Mouse (Mus musculus) embryonic facial prominence, embryonic 13.5 days (tissue): ENCODE measurements around the gene Spty2d1. TPM values are rescaled to one million over a fixed set of nuclear protein-coding genes. Genes with fewer than 3 reads are reported as not detected.

Source experiments
- ATAC-seq: fragments of 200-750 bp; cut with Nextera tagmentation; 2 replicates; pipeline ENCODE4 v1.8.0; 2017; ENCODE audit warnings: low read depth; ENCODE audit not compliant: insufficient number of reproducible peaks, insufficient read depth, low FRiP score, low TSS enrichment
- H3K27ac ChIP-seq: fragments of 300-500 bp; sonication (generic); 2 replicates; pipeline ENCODE4 v1.5.1; 2015; ENCODE audit warnings: moderate library complexity, mild to moderate bottlenecking, inconsistent platforms
- H3K27me3 ChIP-seq: fragments of 300-500 bp; sonication (generic); 2 replicates; pipeline ENCODE4 v1.6.1; 2015; ENCODE audit warnings: mild to moderate bottlenecking, inconsistent platforms
- H3K36me3 ChIP-seq: fragments of 300-500 bp; sonication (generic); 2 replicates; pipeline ENCODE4 v1.6.1; 2015; ENCODE audit warnings: mild to moderate bottlenecking, inconsistent platforms
- H3K4me1 ChIP-seq: fragments of 300-500 bp; sonication (generic); 2 replicates; pipeline ENCODE4 v1.6.1; 2015; ENCODE audit warnings: inconsistent platforms
- H3K4me2 ChIP-seq: fragments of 300-500 bp; sonication (generic); 2 replicates; pipeline ENCODE4 v1.6.1; 2015; ENCODE audit warnings: moderate library complexity, mild to moderate bottlenecking, inconsistent platforms
- H3K4me3 ChIP-seq: fragments of 300-500 bp; sonication (generic); 2 replicates; pipeline ENCODE4 v1.5.1; 2015; ENCODE audit warnings: mild to moderate bottlenecking, inconsistent platforms
- H3K9ac ChIP-seq: fragments of 300-500 bp; sonication (generic); 2 replicates; pipeline ENCODE4 v1.6.1; 2015; ENCODE audit warnings: mild to moderate bottlenecking, inconsistent platforms
- H3K9me3 ChIP-seq: fragments of 300-500 bp; sonication (generic); 2 replicates; pipeline ENCODE4 v1.6.1; 2016; ENCODE audit warnings: inconsistent platforms
- WGBS: fragments of 180-500 bp; shearing (Covaris S2); methylation state at CpG from one replicate; pipeline ENCODE4 v1.1.7; 2015; ENCODE audit warnings: mixed read lengths; 5-methylcytosine and 5-hydroxymethylcytosine counted together
- polyA plus RNA-seq: library from polyadenylated mRNA; unstranded; fragments of >200 nt; fragmentation: Nextera tagmentation; extraction: Ambion mirVana; gene quantifications from 2 replicates; pipeline ENCODE4 v1.2.1, GENCODE M21; 2015

Spty2d1 gene
- polyA plus RNA-seq: 18.8 and 20.0 TPM in 2 replicates

DNA sequence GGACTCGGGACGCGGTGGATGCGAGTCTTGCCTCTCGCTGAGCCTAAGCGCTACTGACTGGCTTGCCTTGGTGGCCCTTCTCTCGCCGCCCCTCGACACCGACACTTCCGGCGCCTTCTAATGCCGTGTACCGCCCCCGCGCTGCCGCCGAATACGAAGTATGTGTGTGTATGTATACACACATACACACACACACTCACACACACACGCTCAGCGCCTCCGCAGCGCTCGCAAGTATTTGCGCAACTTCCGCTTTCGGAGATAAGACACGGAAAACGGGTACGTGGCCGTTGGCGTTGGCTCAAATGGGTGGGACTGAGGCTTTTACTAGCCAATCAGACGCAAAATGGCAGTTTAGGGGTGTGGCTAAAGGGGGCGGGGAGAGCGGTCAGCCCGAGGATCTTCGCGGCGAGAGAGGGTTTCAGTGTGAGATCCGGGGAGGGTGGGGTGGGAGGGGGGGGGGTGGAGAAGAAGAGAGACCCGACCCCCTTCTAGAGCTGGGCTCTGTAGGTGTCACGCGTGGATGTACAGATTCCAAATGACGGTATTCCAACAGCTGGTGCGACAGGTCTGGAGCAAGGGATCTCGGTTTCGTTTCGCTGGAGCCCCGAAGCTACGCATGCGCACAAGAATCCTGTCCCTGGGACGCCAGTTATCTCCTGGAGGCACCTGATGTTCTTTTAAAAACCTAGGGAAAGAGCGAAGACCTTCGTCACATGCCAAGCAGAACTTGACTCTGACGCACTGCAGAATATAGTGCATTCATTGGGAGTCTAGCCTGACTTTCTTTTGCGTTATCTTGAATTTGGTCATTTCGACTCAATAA is at the start of gene Spty2d1:
Gene Spty2d1, minus strand, starts transcription at position 244 of the 826 bp plus-strand sequence.
- Histone ChIP-seq H3K9ac (peak within 1 kb of the TSS; percentile 83), H3K36me3 (no peaks in the 10 kb centered on the region), H3K4me3 (peak within 1 kb of the TSS; percentile 74), H3K27ac (peak within 1 kb of the TSS; percentile 92), H3K4me2 (peak within 1 kb of the TSS; percentile 88), H3K4me1 (peaks cover 35% of the 10 kb centered on the region), H3K27me3 (no peaks in the 10 kb centered on the region), H3K9me3 (no peaks in the 10 kb centered on the region)
- peak; percentile 94 for ATAC-seq
- WGBS: 1% methylated on average over 57 of the region's 57 CpGs

DNA sequence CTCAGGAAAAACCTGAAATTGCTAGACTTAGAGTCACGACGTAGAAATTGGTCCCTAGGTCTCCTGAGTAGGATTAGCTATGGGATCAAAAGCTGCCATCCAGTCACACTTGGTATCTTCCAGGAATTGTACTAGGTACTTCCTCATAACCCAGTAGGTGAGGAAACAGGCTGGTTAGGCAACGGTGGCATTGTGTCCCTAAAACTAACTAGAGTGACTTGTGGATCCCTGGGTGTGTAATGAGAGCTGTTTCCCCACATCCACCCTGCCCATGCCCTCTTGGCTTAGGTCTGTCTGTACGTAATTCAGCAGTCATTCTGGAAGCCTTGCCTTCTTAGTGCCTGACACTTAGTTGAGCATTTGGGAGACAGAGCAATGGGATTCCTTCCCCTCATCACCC is 48.1 kb upstream of the Spty2d1 start:
- H3K9me3 ChIP-seq: no peaks in the 10 kb centered on the region
- ATAC-seq: no peak
- no peak overlapping the region for H3K4me3 ChIP-seq
- WGBS: 82% methylated on average over 4 of the region's 4 CpGs
- H3K4me2 ChIP-seq: no peak overlapping the region
- peaks cover 6% of the 10 kb centered on the region; the same call in 1 of the 2 replicates for H3K36me3 ChIP-seq
- no peak overlapping the region for H3K9ac ChIP-seq
- H3K27ac ChIP-seq: no peak overlapping the region
- H3K27me3 ChIP-seq: no peaks in the 10 kb centered on the region
- H3K4me1 ChIP-seq: peaks cover 14% of the 10 kb centered on the region

DNA sequence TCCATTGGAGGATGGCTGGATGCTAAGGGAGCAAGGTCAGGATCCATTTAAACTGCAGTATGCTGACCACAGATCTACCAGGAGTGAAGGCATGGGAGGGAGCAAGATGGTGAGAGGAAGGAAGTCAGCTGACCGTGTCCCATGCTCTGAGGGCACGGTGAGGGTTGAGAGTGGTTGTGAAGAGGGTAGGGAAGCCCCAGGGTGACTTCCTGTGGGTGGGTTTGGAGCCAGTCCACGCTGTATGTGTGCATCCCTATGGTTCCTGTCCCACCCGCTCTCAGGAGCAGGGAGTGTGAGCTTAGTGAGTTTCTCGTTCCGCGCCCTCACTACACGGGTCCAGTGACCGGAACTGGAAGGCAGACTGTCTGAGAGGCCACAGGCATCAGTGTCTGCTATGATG is 47.5 kb upstream of the Spty2d1 start:
- H3K4me1 ChIP-seq: peaks cover 17% of the 10 kb centered on the region
- ATAC-seq: no peak
- no peak overlapping the region for H3K27ac ChIP-seq
- peaks cover 6% of the 10 kb centered on the region; the same call in 1 of the 2 replicates for H3K36me3 ChIP-seq
- no peak overlapping the region for H3K4me3 ChIP-seq
- H3K27me3 ChIP-seq: no peaks in the 10 kb centered on the region
- no peak overlapping the region for H3K9ac ChIP-seq
- WGBS: 78% methylated on average over 9 of the region's 9 CpGs
- H3K4me2 ChIP-seq: no peak overlapping the region
- no peaks in the 10 kb centered on the region for H3K9me3 ChIP-seq

DNA sequence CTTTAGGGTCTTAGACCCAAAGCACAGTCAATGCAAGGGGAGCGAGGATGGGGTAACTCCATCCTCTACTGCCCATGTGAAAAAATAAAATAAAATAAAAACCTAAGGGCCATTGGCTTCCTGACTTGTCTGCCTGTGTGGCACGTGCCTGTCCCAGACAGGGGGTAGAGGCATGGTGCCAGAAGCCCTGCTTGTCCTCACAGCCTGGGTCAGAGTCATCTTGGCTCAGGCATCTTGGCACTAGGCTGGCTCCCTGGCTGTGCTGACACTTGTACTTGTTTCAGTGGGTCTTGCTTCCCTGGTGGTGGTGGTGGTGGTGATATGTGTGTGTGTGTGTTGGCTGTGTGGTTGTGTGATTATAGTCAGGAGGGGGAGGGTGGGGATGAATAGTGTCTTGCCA is 46.5 kb upstream of the Spty2d1 start:
- peaks cover 6% of the 10 kb centered on the region; the same call in 1 of the 2 replicates for H3K36me3 ChIP-seq
- no peaks in the 10 kb centered on the region for H3K27me3 ChIP-seq
- no peak for ATAC-seq
- WGBS: 73% methylated on average over 2 of the region's 2 CpGs
- no peak overlapping the region for H3K27ac ChIP-seq
- H3K4me3 ChIP-seq: no peak overlapping the region
- H3K9ac ChIP-seq: no peak overlapping the region
- H3K9me3 ChIP-seq: no peaks in the 10 kb centered on the region
- H3K4me2 ChIP-seq: no peak overlapping the region
- H3K4me1 ChIP-seq: peaks cover 21% of the 10 kb centered on the region

DNA sequence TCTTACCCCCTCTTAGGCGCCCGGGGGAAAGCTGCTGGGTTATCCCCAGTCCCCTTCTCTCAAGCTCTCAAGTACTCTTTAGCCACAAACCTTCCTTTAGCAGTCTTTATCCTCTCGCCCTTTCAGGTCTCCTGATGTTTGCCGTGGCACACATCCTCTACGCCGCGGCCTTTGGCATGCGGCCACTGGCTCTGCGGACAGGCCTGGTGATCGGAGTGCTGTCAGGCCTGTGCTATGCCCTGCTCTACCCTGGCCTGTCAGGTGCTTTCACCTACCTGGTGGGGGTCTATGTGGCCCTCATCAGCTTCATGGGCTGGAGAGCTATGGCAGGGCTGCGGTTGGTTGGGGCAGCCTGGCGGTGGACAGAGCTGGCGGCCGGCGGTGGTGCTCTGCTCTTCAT is 45.1 kb upstream of the Spty2d1 start:
- WGBS: 94% methylated on average over 15 of the region's 15 CpGs
- H3K9ac ChIP-seq: no peak overlapping the region
- H3K27ac ChIP-seq: no peak overlapping the region
- no peaks in the 10 kb centered on the region for H3K9me3 ChIP-seq
- no peak overlapping the region for H3K4me2 ChIP-seq
- no peaks in the 10 kb centered on the region for H3K27me3 ChIP-seq
- H3K4me1 ChIP-seq: peaks cover 21% of the 10 kb centered on the region
- no peak overlapping the region for H3K4me3 ChIP-seq
- ATAC-seq: no peak
- H3K36me3 ChIP-seq: peaks cover 6% of the 10 kb centered on the region; the same call in 1 of the 2 replicates

DNA sequence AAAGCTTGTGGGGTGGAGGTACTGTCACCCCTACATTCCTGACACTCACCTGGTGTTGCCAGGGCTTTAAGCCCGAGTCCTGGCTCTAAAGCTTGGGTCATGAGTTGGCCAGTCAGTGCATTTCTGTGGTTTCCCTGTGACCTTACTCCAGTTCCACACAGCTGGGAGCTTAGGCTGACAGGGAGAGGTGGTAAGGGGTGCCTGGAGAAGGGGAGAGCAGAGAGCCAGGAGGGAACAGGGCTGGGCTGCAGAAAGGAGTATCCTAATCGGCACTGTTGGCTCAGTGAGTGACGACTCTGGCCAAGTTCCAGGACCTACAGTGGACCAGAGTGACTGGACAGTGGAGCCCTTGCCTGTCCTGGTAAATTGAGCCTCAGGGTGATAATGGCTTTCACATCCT is 44.1 kb upstream of the Spty2d1 start:
- no peaks in the 10 kb centered on the region for H3K9me3 ChIP-seq
- peak overlapping the region; percentile 68; the same call in 1 of the 2 replicates for H3K4me3 ChIP-seq
- peak overlapping the region; percentile 75; the same call in 1 of the 2 replicates for H3K9ac ChIP-seq
- peaks cover 21% of the 10 kb centered on the region for H3K4me1 ChIP-seq
- H3K27me3 ChIP-seq: no peaks in the 10 kb centered on the region
- 27% methylated on average over 3 of the region's 3 CpGs for WGBS
- peaks cover 6% of the 10 kb centered on the region; the same call in 1 of the 2 replicates for H3K36me3 ChIP-seq
- no peak for ATAC-seq
- H3K4me2 ChIP-seq: peak overlapping the region; percentile 79
- peak overlapping the region; percentile 76 for H3K27ac ChIP-seq

DNA sequence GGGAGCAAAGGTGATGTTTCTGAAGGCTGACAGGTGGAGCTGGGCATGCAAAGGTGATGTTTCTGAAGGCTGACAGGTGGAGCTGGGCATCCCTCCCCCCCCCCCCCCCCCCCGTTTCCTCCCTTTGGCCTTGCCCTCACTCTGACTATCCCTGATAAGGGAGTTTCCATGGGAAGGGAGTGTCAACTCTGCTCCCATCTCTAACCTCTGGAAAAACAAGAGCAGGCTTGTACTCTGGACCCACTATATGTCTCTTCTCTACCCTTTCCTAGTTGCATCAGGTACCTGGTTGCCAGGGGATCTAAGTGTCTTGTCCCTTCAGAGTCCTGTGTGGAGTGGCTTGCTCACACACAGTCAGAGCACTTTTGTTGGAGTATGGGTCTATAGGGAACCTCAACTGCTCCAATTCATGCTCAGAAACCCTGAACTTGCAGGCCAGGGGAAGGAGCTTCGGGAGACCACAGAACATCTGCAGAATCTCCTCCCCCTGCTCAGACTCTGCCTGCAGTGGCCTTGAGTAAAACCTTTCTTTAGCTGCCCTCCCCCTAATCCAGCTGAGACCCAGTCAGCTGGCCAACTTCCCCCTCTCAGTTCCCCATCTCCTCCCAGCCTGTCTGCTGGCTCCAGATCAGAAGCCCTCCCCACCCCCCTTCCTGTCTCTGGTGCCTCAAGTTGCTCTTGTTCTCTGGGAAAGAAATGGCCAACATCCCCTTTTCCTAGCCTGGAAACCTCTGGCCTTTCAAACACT is 43.4 kb upstream of the Spty2d1 start:
- Histone ChIP-seq H3K27ac (peak overlapping the region; percentile 76), H3K36me3 (peaks cover 6% of the 10 kb centered on the region; the same call in 1 of the 2 replicates), H3K9me3 (no peaks in the 10 kb centered on the region), H3K4me2 (peak overlapping the region; percentile 79), H3K27me3 (no peaks in the 10 kb centered on the region), H3K9ac (peak overlapping the region; percentile 75), H3K4me3 (peak overlapping the region; percentile 68), H3K4me1 (peaks cover 21% of the 10 kb centered on the region)
- ATAC-seq: no peak
- 6% methylated on average over 2 of the region's 2 CpGs for WGBS

DNA sequence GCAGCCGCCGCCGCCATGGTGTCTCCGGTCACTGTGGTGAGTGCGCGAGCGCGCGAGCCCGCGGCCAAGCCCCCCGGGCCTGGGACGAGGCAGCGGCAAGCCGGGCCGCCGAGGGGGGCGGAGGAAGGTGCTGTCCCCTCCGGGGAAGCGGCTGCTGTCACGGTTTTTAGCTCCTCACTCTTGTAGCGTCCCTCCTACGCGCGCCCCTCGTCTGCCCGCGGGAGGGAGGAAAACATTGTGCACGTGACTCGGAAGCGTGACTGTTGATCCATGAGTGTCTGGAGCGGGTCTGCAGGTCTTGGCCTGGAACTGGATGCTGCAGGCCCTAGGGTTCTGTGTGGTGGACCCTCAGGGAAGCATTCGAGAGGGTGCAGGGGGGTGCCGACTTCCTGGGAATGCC is 42.6 kb upstream of the Spty2d1 start:
- Histone ChIP-seq H3K9ac (peak overlapping the region; percentile 75), H3K36me3 (peaks cover 6% of the 10 kb centered on the region; the same call in 1 of the 2 replicates), H3K27me3 (no peaks in the 10 kb centered on the region), H3K4me1 (peaks cover 21% of the 10 kb centered on the region), H3K9me3 (no peaks in the 10 kb centered on the region), H3K4me3 (peak overlapping the region; percentile 68), H3K4me2 (peak overlapping the region; percentile 79), H3K27ac (peak overlapping the region; percentile 87)
- 0% methylated on average over 34 of the region's 34 CpGs for WGBS
- peak; percentile 53 for ATAC-seq

DNA sequence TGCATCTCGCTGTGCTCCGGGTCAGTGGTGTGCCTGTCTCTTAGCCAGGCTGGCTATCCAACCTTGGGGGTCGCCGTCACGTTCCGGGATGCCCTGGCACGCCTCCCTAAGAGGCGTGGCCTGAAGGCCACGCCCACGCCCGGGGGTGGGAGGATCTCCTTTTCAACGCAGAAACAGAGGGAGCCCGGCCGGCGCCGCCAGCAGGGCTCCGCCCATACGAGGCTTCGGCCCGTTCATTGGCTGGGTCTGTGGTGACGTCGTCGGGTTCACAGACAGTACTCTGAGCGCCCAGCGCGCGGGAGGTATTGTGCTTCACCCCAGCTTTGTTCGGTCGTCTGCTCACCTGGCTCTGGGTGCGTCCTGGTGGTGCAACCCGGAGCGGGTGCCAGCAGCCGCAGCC is 42.2 kb upstream of the Spty2d1 start, which contains the start of gene Tmem86a:
Gene Tmem86a, plus strand, starts transcription at position 236 of the 400 bp plus-strand sequence.
- H3K27me3 ChIP-seq: no peaks in the 10 kb centered on the region
- peak within 1 kb of the TSS; percentile 79 for H3K4me2 ChIP-seq

DNA sequence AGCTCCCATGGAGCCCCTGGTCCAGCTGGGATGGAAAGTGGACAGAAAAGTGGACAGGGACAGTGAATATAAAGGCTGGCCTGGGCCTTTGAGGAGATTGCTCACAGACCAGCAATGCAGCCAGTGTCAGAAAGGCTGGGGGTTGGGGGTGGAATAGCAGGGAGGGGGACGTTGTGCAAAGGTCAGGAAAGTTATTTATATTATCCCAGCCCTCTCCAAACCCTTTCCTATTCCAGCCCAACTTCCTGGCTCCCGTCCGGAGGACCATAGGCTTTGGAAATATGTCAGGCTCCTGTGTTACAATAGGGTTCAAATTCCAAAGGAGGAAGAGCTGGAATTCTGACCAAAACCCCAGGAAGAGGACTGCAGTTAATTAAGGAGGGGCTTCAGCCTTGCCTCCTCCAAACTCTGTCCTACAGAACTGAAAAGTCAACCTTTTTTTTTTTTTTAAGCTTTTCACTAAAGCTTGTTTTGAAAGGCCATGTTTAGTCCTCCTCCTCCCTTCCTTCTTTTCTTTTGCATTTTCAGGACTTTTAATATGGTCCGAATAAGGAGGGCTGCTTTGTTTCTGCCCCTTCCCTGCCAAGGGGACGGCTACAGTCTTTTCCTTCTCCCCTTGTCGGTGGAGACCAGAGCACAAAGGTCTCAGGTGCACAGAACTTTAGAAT is 34.7 kb upstream of the Spty2d1 start:
- Histone ChIP-seq H3K27ac (no peak overlapping the region), H3K9me3 (no peaks in the 10 kb centered on the region), H3K9ac (no peak overlapping the region), H3K27me3 (no peaks in the 10 kb centered on the region), H3K4me2 (no peak overlapping the region), H3K36me3 (no peaks in the 10 kb centered on the region), H3K4me1 (0 out of 2 replicates have a peak, but pooled peaks cover 3% of the 10 kb centered on the region), H3K4me3 (no peak overlapping the region)
- WGBS: 32% methylated on average over 6 of the region's 6 CpGs
- ATAC-seq: no peak

More for the DNA sequence above, 42.2 kb upstream of the Spty2d1 start, which contains the start of gene Tmem86a:
- H3K27ac ChIP-seq: peak within 1 kb of the TSS; percentile 87
- peak within 1 kb of the TSS; percentile 75 for H3K9ac ChIP-seq
- ATAC-seq: peak; percentile 98
- H3K4me1 ChIP-seq: peaks cover 21% of the 10 kb centered on the region
- under 1% methylated on average over 33 of the region's 33 CpGs for WGBS
- no peaks in the 10 kb centered on the region for H3K9me3 ChIP-seq
- peaks cover 6% of the 10 kb centered on the region; the same call in 1 of the 2 replicates for H3K36me3 ChIP-seq
- peak within 1 kb of the TSS; percentile 68 for H3K4me3 ChIP-seq

DNA sequence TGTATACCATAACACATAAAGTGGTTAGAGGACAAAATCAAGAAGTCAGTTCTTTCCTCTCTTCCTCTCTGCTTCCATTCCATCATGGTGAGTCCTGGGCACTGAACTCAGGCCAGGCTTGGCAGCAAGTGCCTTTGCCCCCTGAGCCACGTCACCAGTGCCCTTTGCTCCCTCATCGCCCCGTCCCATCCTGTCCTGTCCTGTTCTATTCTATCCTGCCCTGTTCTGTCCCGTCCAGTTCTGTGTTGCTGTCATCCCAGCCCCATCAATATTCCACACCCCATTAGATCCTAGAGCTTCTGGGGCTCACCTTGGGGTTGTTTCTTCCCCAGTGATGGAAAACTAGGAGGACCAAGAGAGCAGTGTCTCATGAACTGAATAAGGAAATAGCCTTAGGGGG is 33.9 kb upstream of the Spty2d1 start:
- Histone ChIP-seq H3K27ac (no peak overlapping the region), H3K4me3 (no peak overlapping the region), H3K9me3 (no peaks in the 10 kb centered on the region), H3K27me3 (no peaks in the 10 kb centered on the region), H3K9ac (no peak overlapping the region), H3K4me2 (no peak overlapping the region), H3K4me1 (0 out of 2 replicates have a peak, but pooled peaks cover 3% of the 10 kb centered on the region), H3K36me3 (no peaks in the 10 kb centered on the region)
- 72% methylated on average over 4 of the region's 4 CpGs for WGBS
- ATAC-seq: no peak
